Mouse (Mus musculus) ovary, postnatal 36 days (tissue): ENCODE results near the gene Cct8.

ENCODE experiments used
- DNase-seq: peaks from one replicate; pipeline ENCODE4 v3.0.0; 2022; ENCODE audit warnings: low spot score, mixed read lengths

Gene Cct8

GRCm38 (mm10) chr16:87445110-87445509 lies 50.6 kb downstream of the Cct8 start:
- no peak for DNase-seq

DNA sequence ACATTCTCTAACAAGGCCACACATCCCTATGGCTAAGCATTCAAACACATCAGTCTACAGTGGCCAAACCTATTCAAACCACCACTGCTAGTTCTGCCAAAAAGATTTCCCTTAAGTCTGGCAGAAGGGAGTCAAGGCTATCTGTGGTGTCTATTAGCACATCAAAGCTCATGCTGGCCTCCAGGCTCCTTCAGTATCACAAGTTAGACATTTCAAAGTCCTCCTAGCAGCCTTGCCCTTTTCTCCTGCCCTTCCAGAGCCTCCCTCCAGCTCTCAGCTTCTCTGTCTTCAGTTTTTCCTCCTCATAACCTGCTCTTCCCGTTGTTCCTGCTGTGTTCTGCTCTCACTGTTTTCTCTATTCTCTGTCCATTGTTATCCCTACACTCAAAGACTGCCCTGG lies 51.6 kb downstream of the Cct8 start:
- DNase-seq = no peak

- no peak for DNase-seq
Observed at GRCm38 (mm10) chr16:87443245-87443644, 52.4 kb downstream of the Cct8 start.

DNA sequence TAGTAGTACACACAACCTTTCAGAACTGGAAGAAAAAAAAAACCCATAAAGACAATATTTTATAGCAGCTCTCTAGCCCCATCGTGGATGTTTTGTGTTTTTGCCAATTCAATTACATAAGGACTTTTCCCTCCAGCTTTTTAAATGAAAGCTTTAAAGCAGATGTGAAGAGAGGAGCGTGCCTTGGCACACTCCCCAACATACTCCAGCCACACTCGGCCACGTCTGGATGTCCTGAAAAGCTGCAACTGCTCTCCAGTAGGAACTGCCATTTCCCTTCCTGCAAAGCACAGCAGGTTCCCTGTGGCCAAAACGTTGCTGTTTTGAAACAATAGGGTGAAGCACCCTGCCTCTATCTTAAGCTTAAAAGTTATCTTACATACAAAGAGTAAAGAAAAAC lies 53.4 kb downstream of the Cct8 start:
- DNase-seq = no peak

GRCm38 (mm10) chr16:87441089-87441488 lies 54.6 kb downstream of the Cct8 start:
- DNase-seq = no peak

- peak; percentile 90 for DNase-seq
Observed at GRCm38 (mm10) chr16:87440184-87440686, 55.4 kb downstream of the Cct8 start, which contains the start of gene Rwdd2b. Rwdd2b (minus strand) TSS chr16:87440573.

DNA sequence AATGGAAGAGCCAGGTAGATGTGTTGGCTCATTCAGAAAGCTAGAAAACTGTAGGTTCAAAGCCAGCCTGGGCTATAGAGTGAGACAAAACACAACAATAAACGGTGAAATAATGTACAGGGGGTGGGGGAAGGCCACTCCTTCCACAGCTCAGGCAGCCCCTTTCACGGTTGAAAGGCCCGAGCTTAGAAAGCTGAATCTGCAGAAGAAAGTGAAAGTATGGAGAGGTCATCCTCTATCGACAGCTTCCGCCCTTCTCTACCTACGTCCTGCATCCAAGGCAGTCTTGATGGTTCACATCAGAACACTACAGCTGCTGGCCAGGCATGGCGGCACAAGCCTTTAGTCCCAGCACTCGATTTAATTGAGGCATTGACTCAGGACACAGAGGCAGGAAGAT lies 57.0 kb downstream of the Cct8 start:
- no peak for DNase-seq

- DNase-seq = no peak
Observed at GRCm38 (mm10) chr16:87437096-87437495, 58.6 kb downstream of the Cct8 start.

- no peak for DNase-seq
Observed at GRCm38 (mm10) chr16:87435411-87436205, 60.1 kb downstream of the Cct8 start.

GRCm38 (mm10) chr16:87434946-87435345 lies 60.7 kb downstream of the Cct8 start:
- DNase-seq = no peak

DNA sequence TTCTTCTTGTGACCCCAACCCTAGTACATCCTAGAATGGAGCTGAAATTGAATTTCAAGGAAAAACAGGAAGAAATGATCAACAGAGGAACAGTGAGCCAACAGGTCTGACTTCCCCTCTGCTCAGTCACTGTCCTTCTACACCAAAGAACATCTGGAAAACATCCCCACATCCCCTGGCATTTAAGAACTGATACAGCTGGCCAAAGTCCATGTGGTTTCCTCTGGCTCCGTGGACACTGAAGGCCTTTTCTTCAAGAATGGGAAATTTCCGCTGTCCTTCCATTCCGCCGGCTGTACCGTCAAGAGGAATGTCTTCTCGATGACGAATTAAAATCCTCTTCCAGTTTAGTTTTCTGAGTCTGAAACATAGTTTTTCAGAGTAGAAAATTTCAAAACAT lies 61.4 kb downstream of the Cct8 start:
- DNase-seq = no peak
